Mouse (Mus musculus): ENCODE measurements around the gene Aida. TPM values are rescaled to one million over a fixed set of nuclear protein-coding genes. Genes with fewer than 3 reads are reported as not detected.
"Not testable (repeated sequence)": the region's sequence is repeated elsewhere in the genome, so short reads cannot be mapped to it uniquely, and the experiment has no call there.

Aida gene
- polyA plus RNA-seq, 1 experiment from 2014 or later: 55.5 TPM

GRCm38 (mm10) chr1:183324433-183324832 is 28.0 kb downstream of the Aida start:
- ATAC-seq (replicated peaks): no peak
- no peak overlapping the region for H3K27ac ChIP-seq (replicated peaks)
- WGBS: 98% methylated on average over 6 of the region's 6 CpGs

DNA sequence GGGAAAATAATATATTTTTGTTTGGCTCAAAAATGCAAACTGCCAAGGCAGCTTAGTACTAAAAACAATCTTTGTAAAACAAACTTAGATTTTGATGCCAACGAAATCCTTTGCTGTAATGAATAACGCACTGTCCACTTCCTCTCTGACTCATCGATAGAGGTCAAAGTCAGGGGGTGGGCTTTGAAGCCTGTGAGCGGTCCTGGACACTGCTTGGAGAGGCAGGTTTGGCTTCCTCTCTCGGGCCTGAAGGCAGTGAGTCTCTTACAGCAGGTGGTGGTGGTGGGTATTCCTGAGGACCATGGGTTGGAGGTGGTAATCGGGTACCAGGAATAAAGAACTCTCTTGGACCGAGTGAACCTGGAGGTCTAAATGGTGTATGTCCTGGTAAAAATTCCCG is 30.8 kb downstream of the Aida start:
- no peak for ATAC-seq (replicated peaks)
- Histone ChIP-seq H3K9me3 (no peaks in the 10 kb centered on the region), H3K36me3 (peaks cover 78% of the 10 kb centered on the region), H3K27ac (replicated peaks) (no peak overlapping the region), H3K4me1 (no peaks in the 10 kb centered on the region), H3K4me3 (no peak overlapping the region), H3K27me3 (no peaks in the 10 kb centered on the region), H3K9ac (replicated peaks) (no peak overlapping the region), H3K4me2 (replicated peaks) (no peak overlapping the region)
- WGBS: 94% methylated on average over 8 of the region's 8 CpGs

More at GRCm38 (mm10) chr1:183324433-183324832, 28.0 kb downstream of the Aida start:
- Histone ChIP-seq H3K4me3 (no peak overlapping the region), H3K9me3 (no peaks in the 10 kb centered on the region), H3K9ac (replicated peaks) (no peak overlapping the region), H3K36me3 (peaks cover 70% of the 10 kb centered on the region), H3K4me2 (replicated peaks) (no peak overlapping the region), H3K27me3 (no peaks in the 10 kb centered on the region), H3K4me1 (no peaks in the 10 kb centered on the region)

DNA sequence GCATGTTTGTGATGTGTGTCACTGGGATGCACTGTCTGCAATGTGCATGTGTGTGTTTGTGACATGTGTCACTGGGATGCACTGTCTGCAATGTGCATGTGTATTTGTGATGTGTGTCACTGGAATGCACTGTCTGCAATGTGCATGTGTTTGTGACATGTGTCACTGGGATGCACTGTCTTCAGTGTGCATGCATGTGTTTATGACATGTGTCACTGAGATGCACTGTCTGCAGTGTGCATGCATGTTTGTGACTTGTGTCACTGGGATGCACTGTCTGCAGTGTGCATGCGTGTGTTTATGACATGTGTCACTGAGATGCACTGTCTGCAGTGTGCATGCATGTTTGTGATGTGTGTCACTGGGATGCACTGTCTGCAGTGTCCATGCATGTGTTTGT is 46.5 kb downstream of the Aida start:
- H3K27me3 ChIP-seq; H3K27ac ChIP-seq (replicated peaks); H3K4me2 ChIP-seq (replicated peaks); ATAC-seq (replicated peaks); H3K4me3 ChIP-seq; H3K9ac ChIP-seq (replicated peaks); H3K9me3 ChIP-seq: not testable (repeated sequence)
- peaks cover 20% of the 10 kb centered on the region for H3K4me1 ChIP-seq
- H3K36me3 ChIP-seq: peaks cover 41% of the 10 kb centered on the region
- WGBS: 100% methylated on average over 1 of the region's 1 CpGs

GRCm38 (mm10) chr1:183344886-183345816 is 48.8 kb downstream of the Aida start:
- no peaks in the 10 kb centered on the region for H3K9me3 ChIP-seq
- WGBS: under 1% methylated on average over 72 of the region's 72 CpGs
- peak overlapping the region; percentile 95 for H3K4me3 ChIP-seq
- H3K27me3 ChIP-seq: no peaks in the 10 kb centered on the region
- ATAC-seq (replicated peaks): peak; percentile 99
- H3K27ac ChIP-seq (replicated peaks): peak overlapping the region; percentile 87
- peaks cover 29% of the 10 kb centered on the region for H3K36me3 ChIP-seq
- H3K4me2 ChIP-seq (replicated peaks): peak overlapping the region; percentile 82
- H3K9ac ChIP-seq (replicated peaks): peak overlapping the region; percentile 78
- peaks cover 20% of the 10 kb centered on the region for H3K4me1 ChIP-seq

DNA sequence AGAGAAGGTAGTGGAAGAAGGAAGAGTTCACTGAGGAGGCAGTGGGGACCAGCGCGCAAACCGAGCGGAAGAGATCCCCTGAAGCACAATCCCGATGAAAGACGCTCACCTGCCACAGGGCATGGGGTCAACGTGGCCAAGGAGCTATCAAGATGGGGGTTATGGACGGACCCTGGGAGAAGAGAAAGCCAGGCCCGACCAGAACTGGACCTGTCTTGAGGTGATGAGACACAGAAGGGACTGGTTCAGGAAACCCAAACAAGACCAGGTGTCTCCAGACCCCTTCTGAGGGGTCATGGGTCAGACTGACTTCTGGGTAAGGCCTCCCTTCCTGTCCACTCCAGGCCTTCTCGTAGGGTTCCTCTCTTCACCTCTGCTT is 49.4 kb downstream of the Aida start:
- Histone ChIP-seq H3K4me3 (peak overlapping the region; percentile 95), H3K27ac (replicated peaks) (peak overlapping the region; percentile 87), H3K4me2 (replicated peaks) (peak overlapping the region; percentile 82), H3K4me1 (peaks cover 20% of the 10 kb centered on the region), H3K27me3 (no peaks in the 10 kb centered on the region), H3K9me3 (no peaks in the 10 kb centered on the region), H3K9ac (replicated peaks) (peak overlapping the region; percentile 78), H3K36me3 (peaks cover 28% of the 10 kb centered on the region)
- 9% methylated on average over 10 of the region's 10 CpGs for whole genome bisulfite sequencing
- ATAC-seq (replicated peaks): peak; percentile 38; the same call in 1 of the 2 replicates

- no peak overlapping the region for H3K4me2 ChIP-seq (replicated peaks)
- no peak for ATAC-seq (replicated peaks)
- H3K9me3 ChIP-seq: no peaks in the 10 kb centered on the region
- no peak overlapping the region for H3K27ac ChIP-seq (replicated peaks)
- no peak overlapping the region for H3K9ac ChIP-seq (replicated peaks)
- H3K4me3 ChIP-seq: no peak overlapping the region
- 23% methylated on average over 6 of the region's 6 CpGs for WGBS
- peaks cover 14% of the 10 kb centered on the region for H3K4me1 ChIP-seq
- no peaks in the 10 kb centered on the region for H3K27me3 ChIP-seq
- H3K36me3 ChIP-seq: peaks cover 30% of the 10 kb centered on the region
These were observed 53.5 kb downstream of the Aida start for GRCm38 (mm10) chr1:183349840-183350239.

DNA sequence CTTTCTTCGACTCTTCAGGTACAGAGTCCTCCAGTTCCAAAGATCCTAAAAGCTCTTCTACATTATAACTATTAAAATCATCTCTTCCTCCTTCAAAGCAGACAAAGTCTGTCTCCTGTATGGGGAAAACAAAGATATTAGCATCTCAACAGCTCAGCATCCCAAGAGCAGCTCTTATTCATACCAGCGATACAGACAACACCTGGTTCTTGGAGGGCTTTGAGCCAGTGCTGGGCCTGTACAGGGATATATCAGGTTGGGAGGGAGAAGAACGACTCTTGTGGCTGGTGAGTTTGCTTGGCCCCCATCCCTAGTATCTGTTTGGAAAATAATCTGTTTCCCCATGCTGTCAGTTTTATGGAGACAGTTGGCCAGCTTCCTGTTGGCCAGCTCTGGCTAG is 62.5 kb downstream of the Aida start:
- peaks cover 41% of the 10 kb centered on the region for H3K36me3 ChIP-seq
- WGBS: 93% methylated on average over 3 of the region's 3 CpGs

DNA sequence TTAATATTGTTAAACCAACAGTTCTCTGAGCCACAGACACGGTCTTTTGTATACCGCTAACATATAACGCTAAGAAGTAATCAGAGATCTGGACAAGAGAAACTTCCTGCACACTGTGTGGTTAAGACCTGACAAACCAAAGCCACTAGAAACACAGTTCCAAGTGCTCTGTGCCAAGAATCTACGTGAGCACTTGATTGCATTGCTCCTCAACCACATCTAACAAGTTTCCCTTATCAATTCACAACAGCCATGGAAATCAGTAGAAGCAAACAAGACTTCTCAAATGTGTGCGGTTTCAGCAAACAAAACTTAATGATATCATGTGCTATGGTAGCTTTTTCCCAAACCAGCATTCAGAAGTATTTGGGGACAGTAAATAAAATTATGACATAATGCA is 65.9 kb downstream of the Aida start:
- H3K4me3 ChIP-seq: no peak overlapping the region
- ATAC-seq (replicated peaks): no peak
- H3K9me3 ChIP-seq: no peaks in the 10 kb centered on the region
- H3K4me2 ChIP-seq (replicated peaks): no peak overlapping the region
- H3K36me3 ChIP-seq: peaks cover 32% of the 10 kb centered on the region
- H3K27me3 ChIP-seq: no peaks in the 10 kb centered on the region
- no peak overlapping the region for H3K27ac ChIP-seq (replicated peaks)
- H3K4me1 ChIP-seq: no peaks in the 10 kb centered on the region
- 92% methylated on average over 5 of the region's 5 CpGs for WGBS
- no peak overlapping the region for H3K9ac ChIP-seq (replicated peaks)

More for the DNA sequence above, 62.5 kb downstream of the Aida start:
- Histone ChIP-seq H3K4me2 (replicated peaks) (no peak overlapping the region), H3K27me3 (no peaks in the 10 kb centered on the region), H3K27ac (replicated peaks) (no peak overlapping the region), H3K9ac (replicated peaks) (no peak overlapping the region), H3K4me3 (no peak overlapping the region), H3K4me1 (no peaks in the 10 kb centered on the region), H3K9me3 (no peaks in the 10 kb centered on the region)
- ATAC-seq (replicated peaks): no peak

DNA sequence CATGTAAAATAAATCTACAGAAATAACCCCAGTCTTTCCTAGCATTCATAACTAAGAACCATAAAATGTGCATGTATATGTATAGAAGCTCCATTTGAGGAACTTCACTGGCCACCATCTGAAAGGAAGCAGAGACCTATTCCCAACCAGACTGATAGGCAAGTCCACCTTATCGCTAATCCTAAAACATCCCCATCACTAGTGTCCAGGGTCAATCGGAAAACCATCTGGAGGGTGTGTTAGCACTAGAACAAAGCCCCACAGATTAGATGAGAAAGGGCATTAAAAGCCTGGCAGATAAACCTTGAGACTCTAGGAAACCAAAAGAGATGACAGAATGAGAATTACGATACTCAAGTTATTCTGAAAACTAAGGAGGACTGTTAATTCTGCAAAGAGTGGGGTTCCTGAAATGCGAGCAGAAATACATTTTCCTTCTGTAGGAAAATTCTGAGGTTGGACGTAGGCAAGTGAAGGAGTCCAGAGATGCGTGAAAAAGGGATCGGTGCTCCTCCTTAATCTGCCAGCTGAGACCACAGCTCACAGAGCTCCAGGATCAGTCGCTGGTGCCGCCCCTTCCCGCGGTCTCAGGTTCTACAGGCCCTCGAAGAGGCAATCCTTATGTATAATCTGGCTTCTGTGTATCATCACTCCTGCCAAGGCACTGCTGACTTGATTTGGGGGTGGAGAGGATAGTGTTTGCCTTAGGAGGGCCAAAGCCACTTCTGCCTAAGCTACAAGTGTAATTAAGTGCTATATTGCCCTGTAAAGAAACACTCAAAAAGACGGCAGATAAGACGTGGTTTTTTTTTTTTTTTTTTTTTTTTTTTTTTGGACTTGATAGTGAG is 66.6 kb downstream of the Aida start:
- WGBS: 91% methylated on average over 14 of the region's 14 CpGs
- H3K4me3 ChIP-seq: no peak overlapping the region
- ATAC-seq (replicated peaks): no peak
- no peak overlapping the region for H3K4me2 ChIP-seq (replicated peaks)
- peaks cover 6% of the 10 kb centered on the region for H3K4me1 ChIP-seq
- no peak overlapping the region for H3K27ac ChIP-seq (replicated peaks)
- H3K9me3 ChIP-seq: no peaks in the 10 kb centered on the region
- no peak overlapping the region for H3K9ac ChIP-seq (replicated peaks)
- no peaks in the 10 kb centered on the region for H3K27me3 ChIP-seq
- H3K36me3 ChIP-seq: peaks cover 26% of the 10 kb centered on the region

GRCm38 (mm10) chr1:183363577-183363867 is 67.1 kb downstream of the Aida start:
- H3K27ac ChIP-seq (replicated peaks): no peak overlapping the region
- H3K9ac ChIP-seq (replicated peaks): no peak overlapping the region
- peaks cover 20% of the 10 kb centered on the region for H3K36me3 ChIP-seq
- H3K27me3 ChIP-seq: no peaks in the 10 kb centered on the region
- H3K4me3 ChIP-seq: no peak overlapping the region
- 89% methylated on average over 5 of the region's 5 CpGs for WGBS
- no peak overlapping the region for H3K4me2 ChIP-seq (replicated peaks)
- H3K4me1 ChIP-seq: peaks cover 12% of the 10 kb centered on the region
- no peaks in the 10 kb centered on the region for H3K9me3 ChIP-seq
- ATAC-seq (replicated peaks): no peak

GRCm38 (mm10) chr1:183366361-183366760 is 70.0 kb downstream of the Aida start:
- Histone ChIP-seq H3K36me3 (peaks cover 11% of the 10 kb centered on the region), H3K27ac (replicated peaks) (no peak overlapping the region), H3K27me3 (no peaks in the 10 kb centered on the region), H3K4me2 (replicated peaks) (no peak overlapping the region), H3K9ac (replicated peaks) (no peak overlapping the region), H3K4me1 (peaks cover 21% of the 10 kb centered on the region), H3K9me3 (no peaks in the 10 kb centered on the region), H3K4me3 (no peak overlapping the region)
- WGBS: 85% methylated on average over 5 of the region's 5 CpGs
- ATAC-seq (replicated peaks): no peak

Data from forebrain, embryonic 15.5 days (tissue).